Mouse (Mus musculus) spleen, adult 2 months (tissue): ENCODE measurements at regions not wholly inside any gene's neighbourhood (a gene's known extent, or its start where the extent isn't known, plus 50 kb on each side); places are given as distances from the start of the nearest gene placed in this dataset.

ENCODE experiments used
- CTCF ChIP-seq: fragments of 200-500 bp; IDR thresholded peaks from 2 replicates; pipeline ENCODE4 v1.5.1; 2011; ENCODE audit warnings: mild to moderate bottlenecking, inconsistent platforms; ENCODE audit not compliant: insufficient read depth, insufficient read length, insufficient replicate concordance; ENCODE audit errors: extremely low read depth
- POLR2A ChIP-seq: fragments of 200-500 bp; IDR thresholded peaks from 2 replicates; pipeline ENCODE4 v1.6.1; 2011; ENCODE audit warnings: low read depth, low read length, inconsistent platforms

- TF ChIP-seq POLR2A (no peak), CTCF (no peak)
These were observed 104.9 kb upstream of the Ptger4 start for GRCm38 (mm10) chr15:5348881-5349280.
